Mouse (Mus musculus) megakaryocyte-erythroid progenitor cell, adult 5-6 weeks (primary cell): Measurements from ENCODE around the gene Prpsap1. TPM values are rescaled to one million over a fixed set of nuclear protein-coding genes. Genes with fewer than 3 reads are reported as not detected.
"Not testable (repeated sequence)": the region's sequence is repeated elsewhere in the genome, so short reads cannot be mapped to it uniquely, and the experiment has no call there.

ENCODE experiments used
- ATAC-seq: replicated peaks from 2 replicates; pipeline ENCODE4 v1.8.0; 2016; ENCODE audit warnings: mild to moderate bottlenecking, inconsistent platforms; ENCODE audit not compliant: severe bottlenecking, poor library complexity, low FRiP score, low TSS enrichment
- total RNA-seq, 2 experiments: library from RNA; stranded (forward) in 1 of 2; stranded (reverse) in 1 of 2; fragments of 200-1000, 215-1000 nt in 1 of 2; fragments of >200 nt in 1 of 2; fragmentation: Nextera tagmentation in 1 of 2; gene quantifications; 2 replicates each; pipeline ENCODE4 v1.2.3; 2014 to 2017

Gene Prpsap1
- total RNA-seq, 2 experiments from 2014 or later: 60.7 to 89.6 TPM

GRCm38 (mm10) chr11:116433356-116434286 lies 60.4 kb downstream of the Prpsap1 start, which contains the start of gene Ubald2:
Gene Ubald2, plus strand, starts transcription at chr11:116434094.
- peak; percentile 94 for ATAC-seq

- no peak for ATAC-seq
Measured at GRCm38 (mm10) chr11:116432593-116433355, 61.2 kb downstream of the Prpsap1 start.

- ATAC-seq: no peak
Measured at GRCm38 (mm10) chr11:116432127-116432526, 61.9 kb downstream of the Prpsap1 start.

GRCm38 (mm10) chr11:116431428-116432077 lies 62.4 kb downstream of the Prpsap1 start:
- no peak for ATAC-seq

- ATAC-seq: no peak
Measured at GRCm38 (mm10) chr11:116430723-116431427, 63.1 kb downstream of the Prpsap1 start.

- ATAC-seq: no peak
Measured at GRCm38 (mm10) chr11:116429862-116430613, 64.0 kb downstream of the Prpsap1 start.

GRCm38 (mm10) chr11:116428872-116429859 lies 64.8 kb downstream of the Prpsap1 start:
- ATAC-seq: no peak; the same call in 1 of the 2 replicates

GRCm38 (mm10) chr11:116426852-116427575 lies 67.0 kb downstream of the Prpsap1 start:
- ATAC-seq: no peak

GRCm38 (mm10) chr11:116426328-116426727 lies 67.7 kb downstream of the Prpsap1 start:
- ATAC-seq: not testable (repeated sequence)

- ATAC-seq: peak; percentile 30; the same call in 1 of the 2 replicates
Measured at GRCm38 (mm10) chr11:116424621-116425407, 69.2 kb downstream of the Prpsap1 start.

GRCm38 (mm10) chr11:116423782-116424620 lies 70.0 kb downstream of the Prpsap1 start:
- 0 out of 2 replicates have a peak, but pooled peaks have one; percentile 52 for ATAC-seq

- no peak for ATAC-seq
Measured at GRCm38 (mm10) chr11:116423214-116423613, 70.8 kb downstream of the Prpsap1 start.

GRCm38 (mm10) chr11:116422562-116422961 lies 71.4 kb downstream of the Prpsap1 start:
- ATAC-seq: no peak

- no peak for ATAC-seq
Measured at GRCm38 (mm10) chr11:116421102-116421501, 72.9 kb downstream of the Prpsap1 start.
